Mouse (Mus musculus): ENCODE data around the gene Gnl1. TPM values are rescaled to one million over a fixed set of nuclear protein-coding genes. Genes with fewer than 3 reads are reported as not detected.
A peak's percentile ranks its signal among the peaks of the same experiment; 100 is the strongest.

The Gnl1 gene
- polyA plus RNA-seq, 1 experiment from 2014 or later, result 38.2 TPM

DNA sequence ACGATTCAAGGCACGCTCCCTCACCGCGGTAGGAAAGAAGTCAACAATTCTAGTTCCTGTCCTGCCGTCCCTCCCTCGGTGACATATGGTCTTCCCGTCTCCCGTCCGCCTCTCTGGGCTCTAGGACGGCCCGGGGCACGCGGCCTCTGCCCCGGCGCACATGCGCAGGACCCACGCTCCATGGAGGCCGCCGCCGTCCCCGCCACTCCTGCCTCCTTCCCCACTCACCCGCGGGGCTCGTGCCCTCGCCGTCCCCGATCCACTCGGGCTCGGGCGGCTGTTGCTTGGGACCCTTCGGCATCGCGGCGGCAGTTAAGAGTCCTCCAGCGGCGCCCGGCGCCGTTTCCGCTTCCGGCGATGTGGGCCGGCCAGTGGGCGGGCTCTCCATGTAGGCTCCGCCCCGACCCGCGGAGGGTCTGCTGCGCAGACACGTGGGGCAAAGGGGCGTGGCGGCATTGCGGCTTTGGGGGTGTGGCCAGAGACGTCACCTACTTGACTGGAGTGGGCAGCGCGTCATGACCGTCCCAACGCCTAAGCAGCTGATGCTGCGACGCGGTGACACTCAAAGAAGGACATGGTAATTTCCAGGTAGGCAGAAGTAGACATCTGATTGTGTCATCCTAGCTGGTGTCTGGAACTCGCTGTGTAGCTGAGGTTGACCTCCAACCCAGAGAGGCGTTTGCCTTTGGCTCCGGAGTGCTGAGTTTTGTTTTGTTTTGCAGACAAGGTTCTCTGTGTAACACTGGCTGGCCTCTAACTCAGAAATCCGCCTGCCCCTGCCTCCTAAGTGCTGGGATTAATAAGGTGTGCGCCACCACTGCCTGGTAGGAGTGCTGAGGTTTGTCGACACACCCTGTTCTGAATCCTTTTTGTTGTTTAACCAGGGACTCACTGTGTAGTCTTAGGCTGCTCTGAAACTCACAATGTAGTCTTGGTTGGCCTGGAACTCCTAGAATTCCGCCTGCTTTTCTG, 9.9 kb upstream of the Gnl1 start, which contains the start of gene Abcf1:
Abcf1 (minus strand) TSS at position 344 of the 972 bp plus-strand sequence.
- TF ChIP-seq CTCF (IDR thresholded peaks at IDR 0.05; ENCODE audit: low read depth), result no peak
- peaks cover 5% of the 10 kb centered on the region for H3K4me1 ChIP-seq (replicated peaks; ENCODE audit: insufficient read depth, low read length)
- peak within 1 kb of the TSS; percentile 88 for H3K4me3 ChIP-seq (replicated peaks; ENCODE audit: low read depth, low read length)
- peak within 1 kb of the TSS; percentile 75 for H3K27ac ChIP-seq
- ATAC-seq (replicated peaks; ENCODE audit: low FRiP score, low read depth), result peak; percentile 94
- H3K36me3 ChIP-seq (ENCODE audit: insufficient read depth, low read length), result 0 out of 2 replicates have a peak, but pooled peaks cover 7% of the 10 kb centered on the region
- WGBS, result under 1% methylated on average over 68 of the region's 68 CpGs
- no peaks in the 10 kb centered on the region for H3K9me3 ChIP-seq (replicated peaks; ENCODE audit: low read length)
- H3K27me3 ChIP-seq (ENCODE audit: insufficient read depth, low read length), result no peaks in the 10 kb centered on the region
- peak within 1 kb of the TSS; percentile 85 for H3K9ac ChIP-seq (ENCODE audit: low read depth, low read length)
- peak within 1 kb of the TSS; percentile 74 for H3K4me2 ChIP-seq (ENCODE audit: low read length)
- DNase-seq (ENCODE audit: low spot score), result peak; percentile 97

GRCm38 (mm10) chr17:35972131-35972530, 7.5 kb upstream of the Gnl1 start:
- no peak overlapping the region for H3K4me2 ChIP-seq (ENCODE audit: low read length)
- ATAC-seq (replicated peaks; ENCODE audit: low FRiP score, low read depth) (no peak), DNase-seq (ENCODE audit: low spot score) (no peak)
- no peak for TF ChIP-seq CTCF (IDR thresholded peaks at IDR 0.05; ENCODE audit: low read depth)
- no peaks in the 10 kb centered on the region; the same call in 1 of the 2 replicates for H3K36me3 ChIP-seq (ENCODE audit: insufficient read depth, low read length)
- H3K27me3 ChIP-seq (ENCODE audit: insufficient read depth, low read length), result no peaks in the 10 kb centered on the region
- no peak overlapping the region for H3K4me3 ChIP-seq (replicated peaks; ENCODE audit: low read depth, low read length)
- H3K9ac ChIP-seq (ENCODE audit: low read depth, low read length), result no peak overlapping the region
- H3K9me3 ChIP-seq (replicated peaks; ENCODE audit: low read length), result no peaks in the 10 kb centered on the region
- H3K27ac ChIP-seq, result no peak overlapping the region
- WGBS, result 50% methylated on average over 1 of the region's 1 CpGs
- peaks cover 5% of the 10 kb centered on the region for H3K4me1 ChIP-seq (replicated peaks; ENCODE audit: insufficient read depth, low read length)

DNA sequence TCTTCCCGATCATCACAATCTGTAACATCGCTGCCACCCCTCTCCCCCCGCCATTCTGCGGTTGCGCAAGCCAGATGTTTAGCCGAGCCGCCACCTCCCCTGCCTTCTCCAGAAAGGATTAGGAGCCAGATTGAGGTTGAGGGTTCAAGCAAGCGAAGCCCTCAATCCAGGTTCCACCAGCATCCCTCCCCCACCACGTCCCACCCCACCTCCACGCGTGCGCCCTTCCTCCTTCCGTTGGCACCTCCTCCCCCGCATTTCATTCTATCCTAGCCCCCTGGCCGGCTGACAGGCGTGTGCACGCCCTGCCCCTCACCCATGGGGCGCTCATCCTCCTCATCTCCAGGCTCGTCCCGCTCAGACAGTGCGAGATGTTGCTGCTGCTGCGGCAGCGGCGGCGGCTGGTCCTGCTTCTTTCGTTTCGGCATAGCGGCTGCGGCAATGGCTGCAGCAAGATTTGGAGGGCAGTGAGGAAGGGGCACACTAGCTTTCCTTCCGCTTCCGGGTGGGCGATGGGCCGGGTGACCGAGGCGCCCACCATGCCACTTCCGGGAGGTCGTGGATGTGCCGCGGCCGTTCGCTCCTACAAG, 745 bp upstream of the Gnl1 start:
- H3K4me2 ChIP-seq (ENCODE audit: low read length), result peak overlapping the region; percentile 84
- ATAC-seq (replicated peaks; ENCODE audit: low FRiP score, low read depth) (peak; percentile 73), DNase-seq (ENCODE audit: low spot score) (peak; percentile 91)
- H3K27me3 ChIP-seq (ENCODE audit: insufficient read depth, low read length), result no peaks in the 10 kb centered on the region
- no peak for TF ChIP-seq CTCF (IDR thresholded peaks at IDR 0.05; ENCODE audit: low read depth)
- H3K9ac ChIP-seq (ENCODE audit: low read depth, low read length), result peak overlapping the region; percentile 71
- peaks cover 16% of the 10 kb centered on the region for H3K36me3 ChIP-seq (ENCODE audit: insufficient read depth, low read length)
- peak overlapping the region; percentile 95 for H3K4me3 ChIP-seq (replicated peaks; ENCODE audit: low read depth, low read length)
- H3K9me3 ChIP-seq (replicated peaks; ENCODE audit: low read length), result no peaks in the 10 kb centered on the region
- H3K27ac ChIP-seq, result peak overlapping the region; percentile 97
- peaks cover 12% of the 10 kb centered on the region; the same call in 1 of the 2 replicates for H3K4me1 ChIP-seq (replicated peaks; ENCODE audit: insufficient read depth, low read length)
- WGBS, result under 1% methylated on average over 41 of the region's 41 CpGs

- ATAC-seq (replicated peaks; ENCODE audit: low FRiP score, low read depth) (peak; percentile 26), DNase-seq (ENCODE audit: low spot score) (peak; percentile 48)
- peaks cover 20% of the 10 kb centered on the region for H3K36me3 ChIP-seq (ENCODE audit: insufficient read depth, low read length)
- WGBS, result 0% methylated on average over 29 of the region's 29 CpGs
- peak overlapping the region; percentile 97 for H3K27ac ChIP-seq
- H3K9ac ChIP-seq (ENCODE audit: low read depth, low read length), result peak overlapping the region; percentile 71
- TF ChIP-seq CTCF (IDR thresholded peaks at IDR 0.05; ENCODE audit: low read depth), result no peak
- no peaks in the 10 kb centered on the region for H3K9me3 ChIP-seq (replicated peaks; ENCODE audit: low read length)
- peaks cover 12% of the 10 kb centered on the region; the same call in 1 of the 2 replicates for H3K4me1 ChIP-seq (replicated peaks; ENCODE audit: insufficient read depth, low read length)
- H3K4me2 ChIP-seq (ENCODE audit: low read length), result peak overlapping the region; percentile 84
- H3K27me3 ChIP-seq (ENCODE audit: insufficient read depth, low read length), result no peaks in the 10 kb centered on the region
- peak overlapping the region; percentile 95 for H3K4me3 ChIP-seq (replicated peaks; ENCODE audit: low read depth, low read length)
These were observed 708 bp downstream of the Gnl1 start for GRCm38 (mm10) chr17:35980363-35980754.

GRCm38 (mm10) chr17:35981776-35982175, 2.1 kb downstream of the Gnl1 start:
- WGBS, result 95% methylated on average over 9 of the region's 9 CpGs

GRCm38 (mm10) chr17:35991781-35992180, 12.1 kb downstream of the Gnl1 start:
- peaks cover 20% of the 10 kb centered on the region for H3K36me3 ChIP-seq (ENCODE audit: insufficient read depth, low read length)
- no peak overlapping the region for H3K27ac ChIP-seq
- H3K4me1 ChIP-seq (replicated peaks; ENCODE audit: insufficient read depth, low read length), result no peaks in the 10 kb centered on the region
- H3K4me2 ChIP-seq (ENCODE audit: low read length), result no peak overlapping the region
- H3K9me3 ChIP-seq (replicated peaks; ENCODE audit: low read length), result no peaks in the 10 kb centered on the region
- H3K4me3 ChIP-seq (replicated peaks; ENCODE audit: low read depth, low read length), result no peak overlapping the region
- H3K9ac ChIP-seq (ENCODE audit: low read depth, low read length), result no peak overlapping the region
- 29% methylated on average over 10 of the region's 10 CpGs for WGBS
- peak; percentile 65 for DNase-seq (ENCODE audit: low spot score)
- no peak for ATAC-seq (replicated peaks; ENCODE audit: low FRiP score, low read depth)
- no peak for TF ChIP-seq CTCF (IDR thresholded peaks at IDR 0.05; ENCODE audit: low read depth)
- H3K27me3 ChIP-seq (ENCODE audit: insufficient read depth, low read length), result no peaks in the 10 kb centered on the region

More at GRCm38 (mm10) chr17:35981776-35982175, 2.1 kb downstream of the Gnl1 start:
- H3K4me1 ChIP-seq (replicated peaks; ENCODE audit: insufficient read depth, low read length), result peaks cover 12% of the 10 kb centered on the region; the same call in 1 of the 2 replicates
- TF ChIP-seq CTCF (IDR thresholded peaks at IDR 0.05; ENCODE audit: low read depth), result no peak
- no peak overlapping the region for H3K27ac ChIP-seq
- peaks cover 28% of the 10 kb centered on the region for H3K36me3 ChIP-seq (ENCODE audit: insufficient read depth, low read length)
- H3K4me3 ChIP-seq (replicated peaks; ENCODE audit: low read depth, low read length), result no peak overlapping the region
- DNase-seq (ENCODE audit: low spot score) (no peak), ATAC-seq (replicated peaks; ENCODE audit: low FRiP score, low read depth) (no peak)
- H3K4me2 ChIP-seq (ENCODE audit: low read length), result no peak overlapping the region
- H3K9ac ChIP-seq (ENCODE audit: low read depth, low read length), result no peak overlapping the region
- H3K27me3 ChIP-seq (ENCODE audit: insufficient read depth, low read length), result no peaks in the 10 kb centered on the region
- H3K9me3 ChIP-seq (replicated peaks; ENCODE audit: low read length), result no peaks in the 10 kb centered on the region

All from kidney, postnatal 0 days (tissue).